Mouse (Mus musculus) gastrocnemius, postnatal 14 days (tissue): ENCODE results near the gene Hnrnpd. TPM values are rescaled to one million over a fixed set of nuclear protein-coding genes. Genes with fewer than 3 reads are reported as not detected.

ENCODE experiments used
- DNase-seq: peaks from one replicate; pipeline ENCODE4 v3.0.0; 2021; ENCODE audit warnings: mixed read lengths
- intact Hi-C: fragments of 180-260 bp; cut with DNase I; formaldehyde crosslinking; loops from one replicate; pipeline ENCODE4 v1.15.1; 2025; ENCODE audit warnings: low total_unique reads
- total RNA-seq, 2 experiments: library from RNA; stranded (reverse); gene quantifications; 2 replicates each; pipeline ENCODE4 v1.2.3; 2021

Gene Hnrnpd
- total RNA-seq, 2 experiments from 2014 or later, result 74.9 to 93.6 TPM

DNA sequence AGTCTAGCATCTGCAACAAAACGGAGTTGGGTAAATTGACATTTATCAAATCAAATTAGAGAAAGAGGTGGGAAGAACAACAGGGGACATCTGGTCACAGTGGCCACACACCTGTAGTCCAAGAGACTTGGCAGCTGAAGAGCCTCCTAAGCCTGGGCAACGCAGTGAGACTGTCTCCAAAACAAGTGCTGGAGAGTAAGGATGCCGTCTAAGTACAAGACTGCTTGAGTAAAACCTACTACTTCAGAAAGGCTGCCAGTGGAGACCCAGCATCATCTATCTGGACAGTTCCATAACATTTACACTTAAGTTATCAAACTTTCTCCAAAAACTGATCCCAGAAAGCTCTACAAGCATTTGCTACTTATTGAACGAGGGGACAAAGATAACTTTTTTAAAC, 3.7 kb downstream of the Hnrnpd start:
- no peak for DNase-seq
- intact Hi-C loops, result no loop called here

DNA sequence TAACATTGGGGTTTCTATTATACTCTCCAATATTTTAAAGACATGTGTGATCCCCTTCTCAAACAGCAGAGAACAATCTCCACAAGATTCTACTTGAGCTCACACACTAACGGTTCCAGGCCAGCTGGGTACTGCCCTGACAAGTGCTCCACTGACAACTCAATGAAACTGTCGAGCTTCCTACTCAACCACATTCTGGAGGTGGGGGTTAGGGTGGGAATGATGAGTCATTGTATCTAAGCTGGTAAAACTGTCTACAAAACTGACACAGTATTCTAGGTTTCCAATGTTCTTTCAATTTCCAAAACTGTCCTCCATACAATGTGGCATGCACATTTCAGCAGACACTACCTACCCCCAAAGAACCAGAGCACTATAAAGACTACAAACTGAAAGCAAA, 4.8 kb downstream of the Hnrnpd start:
- intact Hi-C loops, result no loop called here
- DNase-seq, result no peak

DNA sequence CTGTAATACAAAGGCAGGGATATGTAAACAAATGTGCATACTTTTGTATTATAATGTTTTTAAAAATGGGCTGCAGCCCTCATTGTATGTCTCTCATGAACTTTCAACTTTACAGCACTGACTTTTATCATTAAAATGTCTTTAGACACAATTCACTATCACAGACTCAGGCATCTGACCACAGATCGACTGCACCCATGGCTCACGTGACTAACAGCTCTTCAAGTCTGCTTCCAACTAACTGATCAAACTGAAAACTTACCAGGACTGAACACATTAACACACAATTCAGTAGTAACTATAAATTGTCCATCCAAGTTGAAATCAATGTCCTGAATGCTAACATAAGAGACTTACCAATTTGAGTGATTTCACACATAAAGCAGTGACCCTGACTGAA, 18.8 kb downstream of the Hnrnpd start:
- intact Hi-C loops, result no loop called here

DNA sequence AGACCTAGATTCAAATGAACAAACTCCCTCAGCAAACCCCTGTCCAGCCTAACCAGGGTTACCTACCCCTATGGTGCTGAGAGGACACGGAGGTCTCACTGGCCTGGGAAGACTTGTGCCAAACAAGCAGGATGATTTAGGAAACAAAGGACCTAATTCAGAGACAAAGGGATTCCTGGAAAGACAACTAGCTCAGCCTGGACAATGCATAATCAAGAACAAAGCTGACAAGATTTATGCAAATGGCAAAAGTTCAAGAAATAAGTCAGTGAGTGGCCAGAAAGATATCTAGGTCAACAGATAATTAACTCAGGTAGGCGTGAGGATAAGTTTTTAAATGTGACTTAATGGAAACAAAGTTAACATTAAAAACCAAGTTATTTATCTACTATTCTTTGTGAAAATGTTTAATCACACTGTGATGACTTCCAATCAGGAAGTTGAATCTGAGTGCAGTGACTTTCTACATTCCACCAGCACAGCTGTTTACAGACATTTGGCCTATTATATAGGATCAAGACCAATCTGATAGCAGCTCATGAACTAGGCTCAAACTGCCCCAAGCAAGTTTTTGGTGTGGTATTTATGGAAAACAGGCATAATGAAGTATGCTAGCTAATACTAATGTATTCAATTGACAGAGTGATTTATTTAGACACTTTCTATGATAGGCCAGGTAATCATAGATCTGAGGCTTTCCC, 19.4 kb downstream of the Hnrnpd start:
- intact Hi-C loops, result no loop called here
- DNase-seq, result no peak

More for the DNA sequence above, 18.8 kb downstream of the Hnrnpd start:
- DNase-seq, result no peak

DNA sequence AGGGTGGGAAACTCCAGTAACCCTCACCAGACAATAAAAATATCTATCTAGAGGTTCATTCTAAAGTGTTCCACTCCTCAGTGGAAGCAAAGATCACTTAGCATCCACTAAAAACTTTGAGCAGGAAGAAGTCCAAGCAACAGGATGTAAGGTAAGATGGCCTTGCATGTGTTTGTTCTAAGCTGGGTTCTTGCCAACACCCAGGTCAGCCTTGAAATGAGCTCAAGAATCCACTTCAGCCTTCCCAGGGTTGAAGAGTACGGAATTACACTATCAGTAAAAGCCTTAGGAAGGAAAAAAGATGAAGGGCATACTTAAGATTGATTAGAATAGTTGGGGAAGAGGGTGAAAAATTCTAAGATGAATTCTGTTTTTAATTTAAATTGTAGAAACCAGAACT, 20.1 kb downstream of the Hnrnpd start:
- intact Hi-C loops, result no loop called here
- no peak for DNase-seq

DNA sequence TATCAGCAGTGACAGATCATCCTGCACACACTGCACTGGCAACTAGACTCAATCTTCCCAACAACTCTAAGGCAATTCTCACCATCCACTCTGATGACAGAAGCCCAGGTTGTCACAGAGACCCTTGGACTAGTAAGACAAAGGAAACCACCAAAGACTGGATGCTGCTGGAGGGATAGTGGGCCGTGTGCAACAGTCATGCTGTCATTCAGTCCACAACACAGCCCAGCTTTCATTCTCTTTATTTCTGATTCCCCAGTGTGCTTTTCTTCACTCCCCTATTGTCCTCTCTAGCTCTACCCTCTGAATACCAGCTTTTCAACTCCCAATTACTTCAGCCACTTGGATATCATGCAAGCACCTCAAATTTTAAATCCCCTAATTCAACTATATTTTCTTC, 24.9 kb downstream of the Hnrnpd start:
- intact Hi-C loops, result no loop called here

DNA sequence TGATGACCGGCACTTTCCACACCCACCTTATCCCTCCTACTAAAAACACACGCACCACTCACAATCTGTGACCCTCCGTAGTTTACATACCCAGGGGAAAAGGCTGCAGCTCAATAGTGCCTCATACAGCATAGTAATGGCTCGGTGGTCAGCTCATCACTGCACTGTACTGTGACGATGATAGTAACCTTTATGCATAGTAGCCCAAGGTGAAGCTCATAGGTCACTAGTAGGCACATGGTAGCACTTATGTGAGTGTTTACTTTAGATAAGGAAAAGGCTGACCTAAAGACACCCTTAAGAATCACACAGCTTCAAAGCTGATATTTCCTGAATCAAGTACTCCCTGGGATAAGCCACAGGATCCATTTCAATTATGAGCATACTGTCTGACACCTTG, 26.2 kb downstream of the Hnrnpd start:
- intact Hi-C loops, result no loop called here

More for the DNA sequence above, 24.9 kb downstream of the Hnrnpd start:
- no peak for DNase-seq

DNA sequence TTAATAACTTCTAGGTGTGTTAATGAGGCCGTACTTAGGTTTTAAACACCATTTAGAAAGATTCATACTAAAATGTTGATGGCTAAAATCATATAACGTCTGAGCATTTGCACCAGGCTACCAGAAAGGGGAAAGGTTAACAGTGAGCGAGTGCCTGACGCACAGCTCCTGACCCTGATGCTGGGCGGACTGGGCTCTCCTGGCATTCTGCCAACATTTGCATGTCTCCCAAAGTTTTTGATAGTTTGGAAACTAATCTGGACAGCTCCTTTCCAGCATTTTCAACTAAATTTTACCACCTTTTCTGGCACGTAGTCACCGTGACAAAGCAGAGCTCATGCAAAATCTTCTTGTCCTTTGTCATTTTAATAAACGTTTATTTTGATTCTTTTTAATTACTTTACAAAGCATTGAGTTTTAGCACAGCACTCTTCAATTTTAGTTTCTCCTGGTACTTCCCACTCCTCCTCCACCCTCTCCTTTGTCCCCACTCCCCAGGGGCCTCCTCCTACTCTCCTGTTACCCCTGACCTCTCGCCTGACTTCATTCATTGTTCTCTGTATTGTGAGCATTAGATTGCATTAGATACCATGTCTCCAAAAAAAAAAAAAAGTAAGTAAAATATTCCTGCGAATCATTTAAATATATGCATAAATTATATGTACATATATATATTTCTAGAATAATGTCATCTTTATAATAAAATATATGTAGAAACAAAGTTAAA, 36.8 kb downstream of the Hnrnpd start:
- no peak for DNase-seq
- intact Hi-C loops, result no loop called here

More for the DNA sequence above, 26.2 kb downstream of the Hnrnpd start:
- DNase-seq, result no peak

DNA sequence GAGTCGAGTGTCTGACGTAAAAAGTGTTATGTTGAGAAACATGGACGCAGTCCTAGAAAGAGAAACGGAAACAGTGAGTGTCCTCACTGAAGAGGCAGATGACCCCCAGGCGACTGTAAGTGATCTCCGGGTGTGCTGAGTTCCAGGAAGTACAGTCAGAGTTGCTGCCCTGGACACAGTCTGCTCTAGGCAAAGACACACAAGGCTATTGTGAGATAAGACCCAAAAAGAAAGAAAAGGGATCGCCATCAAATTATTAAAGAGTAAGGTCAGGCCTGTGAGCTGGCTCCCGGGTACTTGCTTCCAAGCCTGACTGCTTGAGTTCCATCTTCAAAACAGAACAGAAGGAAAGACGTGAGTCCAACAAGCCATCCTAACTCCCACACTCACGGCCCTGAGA, 37.5 kb downstream of the Hnrnpd start:
- DNase-seq, result no peak
- intact Hi-C loops, result no loop called here

DNA sequence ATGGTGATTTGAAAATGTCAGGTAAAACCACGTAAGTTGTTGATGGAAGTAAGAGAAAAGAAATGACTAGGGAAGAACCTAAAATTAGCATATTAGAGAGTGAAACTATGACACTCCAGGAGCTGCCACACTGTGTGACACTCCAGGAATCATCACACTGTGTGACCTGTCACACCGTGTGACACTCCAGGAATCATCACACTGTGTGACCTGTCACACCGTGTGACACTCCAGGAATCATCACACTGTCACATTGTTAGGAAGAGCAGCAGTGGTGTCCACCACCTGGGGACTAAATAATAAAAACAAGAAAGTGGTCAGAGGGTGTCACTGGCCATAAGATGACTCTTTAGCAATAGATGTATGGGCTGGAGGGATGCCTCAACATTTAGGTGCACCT, 39.3 kb downstream of the Hnrnpd start:
- intact Hi-C loops, result no loop called here
- no peak for DNase-seq

DNA sequence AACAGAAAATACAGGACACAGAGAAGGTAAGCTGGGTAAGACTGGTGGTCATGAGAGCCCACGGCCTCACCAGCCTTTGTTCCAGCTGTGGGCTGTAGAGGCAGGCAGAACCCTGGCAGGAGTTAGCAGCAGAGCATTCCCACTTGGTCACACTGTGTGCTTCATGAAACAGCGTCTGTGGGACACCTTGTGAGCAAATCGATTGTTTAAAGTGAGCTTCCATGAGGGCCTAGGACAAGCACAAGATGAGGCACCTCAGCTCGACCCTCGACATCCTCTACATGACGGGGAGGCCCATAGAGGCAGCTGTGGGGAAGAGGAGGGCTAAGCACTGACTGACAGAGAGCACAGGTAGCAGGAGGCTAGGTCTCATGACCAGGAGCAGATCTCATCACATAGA, 46.8 kb downstream of the Hnrnpd start:
- DNase-seq, result no peak
- intact Hi-C loops, result no loop called here

DNA sequence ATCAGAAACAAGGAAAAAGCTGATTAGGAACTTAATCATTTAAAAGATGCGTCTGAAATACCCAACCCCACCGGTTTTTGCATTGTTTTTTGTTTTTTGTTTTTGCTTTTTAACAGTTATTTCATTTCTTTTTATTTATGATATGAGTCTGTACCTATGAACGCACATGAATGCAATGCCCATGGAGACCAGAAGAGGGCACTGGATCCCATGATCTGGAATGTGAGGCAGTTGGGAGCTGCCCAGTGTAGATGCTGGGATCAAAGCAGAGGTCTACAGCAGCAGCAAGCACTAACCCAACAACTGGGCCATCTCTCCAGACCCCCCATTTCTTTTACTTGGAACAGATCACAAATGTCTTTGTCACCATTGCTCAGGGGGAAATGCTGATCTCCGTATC, 50.8 kb downstream of the Hnrnpd start:
- DNase-seq, result peak; percentile 18
- intact Hi-C loops, result no loop called here

DNA sequence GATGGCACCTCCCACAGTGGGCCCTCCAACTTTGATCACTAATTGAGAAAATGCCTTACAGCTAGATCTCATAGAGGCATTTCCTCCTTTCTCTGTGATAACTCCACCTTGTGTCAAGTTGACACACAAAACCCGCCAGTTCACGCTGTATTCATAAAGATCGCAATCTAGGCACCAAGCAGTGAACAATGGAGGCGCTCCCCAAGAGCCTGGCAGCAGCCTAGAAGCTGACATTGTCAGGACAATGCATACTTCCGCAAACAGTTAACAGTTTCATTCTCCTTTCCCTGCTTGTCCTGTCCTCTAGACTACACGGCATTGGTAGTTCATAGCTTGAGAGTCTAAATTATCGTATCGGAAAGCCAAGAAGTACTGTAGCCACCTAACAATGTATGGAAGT, 56.7 kb downstream of the Hnrnpd start:
- intact Hi-C loops, result no loop called here
- DNase-seq, result no peak

DNA sequence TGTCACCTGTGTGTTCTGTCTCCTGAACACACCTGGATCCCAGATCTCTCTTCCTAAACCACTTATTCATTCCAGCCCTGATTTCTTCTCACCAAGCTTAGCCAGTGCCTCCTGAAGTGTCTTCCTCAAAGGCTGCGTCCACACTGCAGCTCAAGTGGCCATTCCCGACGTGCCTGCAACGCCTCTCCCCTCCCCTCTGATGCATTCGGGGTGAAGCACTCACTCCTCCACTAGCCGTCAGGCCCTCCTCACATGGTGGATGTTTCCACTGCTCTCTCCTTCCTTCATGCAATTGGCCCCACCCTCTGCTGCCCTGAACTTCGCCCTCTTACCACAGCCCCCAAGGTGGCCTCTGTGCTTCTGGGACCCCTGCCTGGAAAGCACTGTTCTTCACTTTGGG, 63.2 kb downstream of the Hnrnpd start:
- intact Hi-C loops, result no loop called here
- no peak for DNase-seq

DNA sequence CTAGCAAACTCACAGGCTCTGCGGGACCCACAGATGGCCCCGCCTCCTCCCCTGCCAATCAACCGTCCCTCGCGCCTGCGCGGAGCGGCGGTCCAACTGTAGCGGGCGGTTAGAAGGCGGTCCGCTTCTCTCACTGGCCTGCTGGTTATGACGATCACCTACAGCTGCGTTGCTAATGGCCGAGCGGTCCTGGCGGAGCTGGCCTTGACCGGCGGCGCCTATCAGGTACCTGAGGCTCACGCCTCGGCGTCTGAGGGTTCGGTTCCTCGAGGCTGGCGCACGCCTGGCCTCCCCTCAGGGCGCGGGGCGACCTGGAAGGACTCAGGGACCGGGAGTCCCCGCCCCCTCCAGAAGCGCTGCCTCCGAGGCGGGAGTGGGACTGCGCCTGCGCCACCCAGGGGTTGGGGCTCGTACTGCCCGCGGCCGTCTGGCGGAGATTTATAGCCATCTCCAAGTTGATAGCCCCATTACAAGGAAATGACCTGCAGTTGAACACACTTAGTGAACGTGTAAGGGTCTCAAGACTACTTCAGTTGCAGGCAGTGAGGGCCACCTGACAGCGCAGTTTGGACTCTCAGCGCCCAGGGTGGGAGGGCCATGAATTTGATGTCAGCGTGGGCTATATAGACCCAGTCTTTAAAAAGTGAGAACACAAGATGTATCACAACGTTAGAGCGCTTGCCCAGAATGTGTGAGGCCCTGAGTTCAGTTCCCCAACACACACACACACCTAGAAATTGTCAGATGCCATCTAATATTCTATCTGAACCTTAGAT, 72.4 kb downstream of the Hnrnpd start, which contains the start of gene Vamp9:
Gene Vamp9 (plus strand): TSS at position 74 of the 776 bp plus-strand sequence.
- intact Hi-C loops, result no loop called here
- peak; percentile 96 for DNase-seq

Other genes starting within 250 kb of the Hnrnpd start
- 1 to 10 TPM; 1.2 to 1.7 TPM for gene Rasgef1b, start 249.9 kb downstream of the Hnrnpd start, total RNA-seq
- not detected for gene Vamp9, start 72.7 kb downstream of the Hnrnpd start, total RNA-seq
- under 1 TPM; 0.55 to 0.64 TPM for gene 4930524J08Rik, start 123 bp upstream of the Hnrnpd start, total RNA-seq
- 10 to 100 TPM; 56.1 to 60.2 TPM for gene Hnrnpdl, start 60.7 kb upstream of the Hnrnpd start, total RNA-seq
- 1 to 10 TPM; 6.2 to 6.9 TPM for gene Enoph1, start 61.0 kb upstream of the Hnrnpd start, total RNA-seq
- gene Tmem150c, start 180.9 kb upstream of the Hnrnpd start, total RNA-seq, result 1 to 10 TPM; 3.6 to 4.1 TPM